22 mouse cellular contexts compared by ENCODE assay signal in genomic region chr15:31149855-31150254, GRCm38 (mm10).
DNase-seq lines count a peak whose midpoint lies in the region; ATAC-seq and TF ChIP-seq lines count a peak whose summit lies in the region.
"Had no signal": no experiment of that assay in that cellular context is flagged by ENCODE, and none has a peak within 500 bp of the region (broad histone marks: within the 10 kb centered on the region; RNA-seq: fewer than 3 reads in every experiment).

No protein-coding gene starts in this region.

- H3K27me3 ChIP-seq in forebrain, embryonic 11.5 days (ENCODE audit: control insufficient read depth, insufficient read depth, low read length), result no peaks in the 10 kb centered on the region
- no peaks in the 10 kb centered on the region for H3K27me3 ChIP-seq in forebrain, embryonic 13.5 days
- H3K27me3 ChIP-seq in liver, embryonic 11.5 days (replicated peaks; ENCODE audit: control insufficient read depth, insufficient read depth, low read length), result no peaks in the 10 kb centered on the region
- H3K27me3 ChIP-seq in liver, postnatal 0 days (ENCODE audit: insufficient read depth, low read length), result 0 out of 2 replicates have a peak, but pooled peaks cover 2% of the 10 kb centered on the region
- H3K27me3 ChIP-seq in cerebellum, adult 2 months (ENCODE audit: control insufficient read depth, insufficient read depth, low read length), result no peaks in the 10 kb centered on the region
- H3K27me3 ChIP-seq: embryonic facial prominence, embryonic 15.5 days; heart, embryonic 13.5 days; hindbrain, embryonic 13.5 days had no signal

- no peak overlapping the region for H3K4me2 ChIP-seq in forebrain, embryonic 11.5 days (ENCODE audit: low read depth, low read length, severe bottlenecking)
- H3K4me2 ChIP-seq in forebrain, embryonic 13.5 days, result no peak overlapping the region
- H3K4me2 ChIP-seq in liver, embryonic 11.5 days, result no peak overlapping the region
- no peak overlapping the region for H3K4me2 ChIP-seq in liver, postnatal 0 days (ENCODE audit: low read depth, low read length)
- H3K4me2 ChIP-seq: embryonic facial prominence, embryonic 15.5 days had no signal

- H3K4me1 ChIP-seq in forebrain, embryonic 11.5 days (replicated peaks; ENCODE audit: control insufficient read depth, insufficient read depth, low read length), result no peaks in the 10 kb centered on the region
- peaks cover 12% of the 10 kb centered on the region for H3K4me1 ChIP-seq in forebrain, embryonic 13.5 days
- H3K4me1 ChIP-seq in liver, embryonic 11.5 days (replicated peaks; ENCODE audit: control insufficient read depth, insufficient read depth, low read length), result no peaks in the 10 kb centered on the region
- H3K4me1 ChIP-seq in liver, postnatal 0 days (ENCODE audit: insufficient read depth), result no peaks in the 10 kb centered on the region
- H3K4me1 ChIP-seq in cerebellum, adult 2 months (ENCODE audit: control insufficient read depth, insufficient read depth, low read length), result peaks cover 14% of the 10 kb centered on the region
- H3K4me1 ChIP-seq: embryonic facial prominence, embryonic 15.5 days; heart, embryonic 13.5 days had no signal

- peak; percentile 25 for DNase-seq in forebrain, embryonic 11.5 days (ENCODE audit: low spot score)
- peak; percentile 9 for DNase-seq in liver, embryonic 11.5 days (ENCODE audit: low spot score)
- no peak for DNase-seq in liver, postnatal 0 days
- DNase-seq in cerebellum, adult 2 months, result peak; percentile 53 to 77
- peak; percentile 55 to 73 for DNase-seq in cerebellum, postnatal 25 days
- DNase-seq in urinary bladder, postnatal 36 days (ENCODE audit: low spot score in 2 of 2), result no peak
- DNase-seq in right cerebral cortex, adult 2 months (ENCODE audit: low spot score in 2 of 2), result no peak
- DNase-seq: adrenal gland, postnatal 10 days; gastrocnemius, adult 2 months; heart, postnatal 14 days; kidney, adult 8-10 months; kidney, postnatal 10 days; lung, adult 18-20 months; lung, postnatal 10 days; right cerebral cortex, postnatal 25 days; spleen, adult 18-20 months had no signal

- TF ChIP-seq POLR2A in cerebellum, adult 2 months (IDR thresholded peaks at IDR 0.05; ENCODE audit: borderline replicate concordance, insufficient read depth, low read length), result no peak

- H3K36me3 ChIP-seq in forebrain, embryonic 11.5 days (ENCODE audit: control insufficient read depth, insufficient read depth, low read length), result no peaks in the 10 kb centered on the region
- no peaks in the 10 kb centered on the region for H3K36me3 ChIP-seq in forebrain, embryonic 13.5 days (ENCODE audit: poor library complexity, severe bottlenecking)
- no peaks in the 10 kb centered on the region for H3K36me3 ChIP-seq in liver, embryonic 11.5 days (ENCODE audit: control insufficient read depth, insufficient read depth, low read length)
- H3K36me3 ChIP-seq in liver, postnatal 0 days (replicated peaks; ENCODE audit: insufficient read depth, low read length), result no peaks in the 10 kb centered on the region
- H3K36me3 ChIP-seq: embryonic facial prominence, embryonic 15.5 days; heart, embryonic 13.5 days; hindbrain, embryonic 13.5 days; midbrain, embryonic 10.5 days had no signal

- no peak for TF ChIP-seq CTCF in liver, postnatal 0 days (IDR thresholded peaks at IDR 0.05; ENCODE audit: low read depth)
- no peak for TF ChIP-seq CTCF in cerebellum, adult 2 months (IDR thresholded peaks at IDR 0.05; ENCODE audit: borderline replicate concordance, insufficient read depth, low read depth, low read length)

- TF ChIP-seq EP300 in liver, postnatal 0 days (IDR thresholded peaks at IDR 0.05; ENCODE audit: low read depth), result no peak

- 79% methylated on average over 2 of the region's 2 CpGs for WGBS in forebrain, embryonic 11.5 days
- 78% methylated on average over 2 of the region's 2 CpGs for WGBS in forebrain, embryonic 13.5 days
- WGBS in liver, embryonic 11.5 days, result 59% methylated on average over 2 of the region's 2 CpGs
- 63% methylated on average over 2 of the region's 2 CpGs for WGBS in liver, postnatal 0 days (ENCODE audit: insufficient replicate concordance)
- WGBS in cerebellum, adult 2 months, result 24% methylated on average over 2 of the region's 2 CpGs

- H3K9ac ChIP-seq in forebrain, embryonic 11.5 days (ENCODE audit: low read length), result no peak overlapping the region
- no peak overlapping the region for H3K9ac ChIP-seq in forebrain, embryonic 13.5 days
- H3K9ac ChIP-seq in liver, embryonic 11.5 days (ENCODE audit: low read depth, low read length), result no peak overlapping the region
- no peak overlapping the region for H3K9ac ChIP-seq in liver, postnatal 0 days (replicated peaks)
- H3K9ac ChIP-seq: embryonic facial prominence, embryonic 15.5 days; heart, embryonic 13.5 days; hindbrain, embryonic 13.5 days had no signal

- no peak overlapping the region for H3K4me3 ChIP-seq in forebrain, embryonic 11.5 days (ENCODE audit: low read depth, low read length)
- H3K4me3 ChIP-seq in forebrain, embryonic 13.5 days, result no peak overlapping the region
- H3K4me3 ChIP-seq in liver, embryonic 11.5 days (ENCODE audit: low read depth, low read length), result no peak overlapping the region
- H3K4me3 ChIP-seq in liver, postnatal 0 days (ENCODE audit: low read depth, low read length), result no peak overlapping the region
- no peak overlapping the region for H3K4me3 ChIP-seq in cerebellum, adult 2 months (replicated peaks; ENCODE audit: insufficient read depth, low read depth, low read length)
- H3K4me3 ChIP-seq: embryonic facial prominence, embryonic 15.5 days; gastrocnemius, adult 2 months; heart, embryonic 13.5 days; hindbrain, embryonic 13.5 days; midbrain, embryonic 10.5 days had no signal

- no peaks in the 10 kb centered on the region for H3K9me3 ChIP-seq in forebrain, embryonic 11.5 days (ENCODE audit: control insufficient read depth, low read length)
- H3K9me3 ChIP-seq in forebrain, embryonic 13.5 days (replicated peaks), result no peaks in the 10 kb centered on the region
- H3K9me3 ChIP-seq in liver, embryonic 11.5 days (ENCODE audit: control insufficient read depth, low read length), result no peaks in the 10 kb centered on the region
- H3K9me3 ChIP-seq in liver, postnatal 0 days (ENCODE audit: low read length), result no peaks in the 10 kb centered on the region
- H3K9me3 ChIP-seq: embryonic facial prominence, embryonic 15.5 days; heart, embryonic 13.5 days; hindbrain, embryonic 13.5 days; midbrain, embryonic 10.5 days had no signal

- H3K27ac ChIP-seq in forebrain, embryonic 11.5 days (ENCODE audit: low read depth, low read length), result no peak overlapping the region
- no peak overlapping the region for H3K27ac ChIP-seq in forebrain, embryonic 13.5 days
- H3K27ac ChIP-seq in liver, embryonic 11.5 days (ENCODE audit: low read depth, low read length), result no peak overlapping the region
- H3K27ac ChIP-seq in liver, postnatal 0 days (ENCODE audit: low read depth), result no peak overlapping the region
- no peak overlapping the region for H3K27ac ChIP-seq in cerebellum, adult 2 months (ENCODE audit: insufficient read depth, low read length)
- H3K27ac ChIP-seq: embryonic facial prominence, embryonic 15.5 days; gastrocnemius, adult 2 months; heart, embryonic 13.5 days; hindbrain, embryonic 13.5 days had no signal

- no peak for ATAC-seq in forebrain, embryonic 11.5 days (replicated peaks; ENCODE audit: low FRiP score)
- ATAC-seq in forebrain, embryonic 13.5 days, result no peak
- ATAC-seq in liver, embryonic 11.5 days (replicated peaks; ENCODE audit: low FRiP score), result no peak
- ATAC-seq in liver, postnatal 0 days, result no peak
- ATAC-seq: activated CD4-positive, CD25-positive, alpha-beta regulatory T cell, adult 4 months had no signal

Comparison
In these comparisons a context has a peak if more than half of its experiments do, and no peak if none do; other contexts are left out.
1. DNase-seq: peak in forebrain, embryonic 11.5 days (single experiment), liver, embryonic 11.5 days (single experiment), cerebellum, adult 2 months (2 of 2) and cerebellum, postnatal 25 days (2 of 2); none in liver, postnatal 0 days (single experiment), urinary bladder, postnatal 36 days (0 of 2) and right cerebral cortex, adult 2 months (0 of 2).